Mouse (Mus musculus): ENCODE data around the gene Snai3. TPM values are rescaled to one million over a fixed set of nuclear protein-coding genes. Genes with fewer than 3 reads are reported as not detected.
A peak's percentile ranks its signal among the peaks of the same experiment; 100 is the strongest.

The Snai3 gene
- total and polyA plus RNA-seq, 3 experiments = 0.06 TPM; not detected in 2

DNA sequence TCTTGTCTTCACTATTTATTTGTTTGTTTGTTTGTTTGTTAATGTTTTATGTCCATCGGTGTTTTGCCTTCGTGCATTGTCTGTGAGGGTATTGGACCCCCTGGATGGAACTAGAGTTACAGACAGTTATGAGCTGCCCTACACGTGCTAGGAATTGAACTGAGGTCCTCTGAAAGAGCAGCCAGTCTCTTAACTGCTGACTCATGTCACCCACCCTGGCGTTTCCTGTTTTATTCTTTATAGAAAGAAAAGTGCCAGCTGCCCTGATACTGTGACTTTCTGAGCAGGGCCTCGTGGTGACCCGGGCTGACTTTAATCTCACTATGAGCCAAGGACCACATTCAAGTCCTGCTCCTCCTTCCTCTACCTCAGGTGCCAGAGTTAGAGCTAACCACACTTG, 45.0 kb downstream of the Snai3 start:
- Histone ChIP-seq H3K27ac (ENCODE audit: control insufficient read depth, low read depth, low read length) (peak overlapping the region; percentile 50), H3K9ac (ENCODE audit: control insufficient read depth, low read depth, low read length, poor library complexity, severe bottlenecking) (no peak overlapping the region; the same call in 1 of the 2 replicates), H3K79me2 (ENCODE audit: control insufficient read depth, insufficient read depth, low read length, poor library complexity) (no peaks in the 10 kb centered on the region), H3K27me3 (ENCODE audit: control insufficient read depth in 1 of 2, insufficient read depth in 2 of 2, low read length in 2 of 2) (no peaks in the 10 kb centered on the region), H3K9me3 (replicated peaks; ENCODE audit: insufficient read depth, low read length) (no peaks in the 10 kb centered on the region), H3K4me3 (ENCODE audit: control insufficient read depth in 1 of 2, insufficient read depth in 1 of 2, low read depth in 2 of 2, low read length in 2 of 2) (no peak overlapping the region), H3K36me3 (ENCODE audit: control insufficient read depth in 1 of 2, insufficient read depth in 2 of 2, low read length in 2 of 2) (peaks cover 14 to 15% of the 10 kb centered on the region in 2 experiments), H3K4me1 (ENCODE audit: control insufficient read depth in 1 of 2, insufficient read depth in 2 of 2, low read length in 2 of 2) (peaks cover 8 to 13% of the 10 kb centered on the region in 2 experiments)
- DNase-seq (ENCODE audit: low read depth, low spot score) = peak; percentile 72
- TF ChIP-seq HCFC1 (IDR thresholded peaks at IDR 0.05; ENCODE audit: low read depth, low read length) (no peak), ZMIZ1 (IDR thresholded peaks at IDR 0.05; ENCODE audit: low read depth, low read length) (no peak), POLR2A (IDR thresholded peaks at IDR 0.05; ENCODE audit: control insufficient read depth in 1 of 2, insufficient read depth in 1 of 2, low read depth in 1 of 2, low read length in 2 of 2, poor library complexity in 1 of 2) (0 out of 4 replicates have a peak, but pooled peaks of 1 of the 2 experiments have one; percentile 22), CTCF (IDR thresholded peaks at IDR 0.05 in 2 of 3, conservative IDR thresholded peaks at IDR 0.05 in 1 of 3; ENCODE audit: control insufficient read depth in 1 of 3, insufficient read depth in 1 of 3, low read depth in 2 of 3, low read length in 3 of 3, poor library complexity in 1 of 3, severe bottlenecking in 1 of 3) (no peak), EP300 (IDR thresholded peaks at IDR 0.05; ENCODE audit: low read depth in 1 of 2, low read length in 2 of 2) (peak; percentile 58 to 59; a peak in 3 of 4 replicates), CHD1 (IDR thresholded peaks at IDR 0.05; ENCODE audit: low read depth, low read length) (no peak), TBP (IDR thresholded peaks at IDR 0.05; ENCODE audit: low read depth, low read length) (0 out of 2 replicates have a peak, but pooled peaks have one; percentile 13), MXI1 (IDR thresholded peaks at IDR 0.05; ENCODE audit: low read depth, low read length) (peak; percentile 85), E2F4 (IDR thresholded peaks at IDR 0.05; ENCODE audit: borderline replicate concordance, low read depth, low read length) (no peak), GABPA (IDR thresholded peaks at IDR 0.05; ENCODE audit: low read depth, low read length) (peak; percentile 65; the same call in 1 of the 2 replicates), RCOR1 (IDR thresholded peaks at IDR 0.05; ENCODE audit: low read depth, low read length) (no peak), POLR2AphosphoS2 (IDR thresholded peaks at IDR 0.05; ENCODE audit: low read length) (no peak), USF1 (IDR thresholded peaks at IDR 0.05; ENCODE audit: low read depth, low read length) (no peak), RAD21 (IDR thresholded peaks at IDR 0.05; ENCODE audit: low read depth, low read length) (no peak), MAX (IDR thresholded peaks at IDR 0.05; ENCODE audit: low read length) (peak; percentile 81), TCF12 (IDR thresholded peaks at IDR 0.05; ENCODE audit: low read depth, low read length) (0 out of 2 replicates have a peak, but pooled peaks have one; percentile 9), BHLHE40 (IDR thresholded peaks at IDR 0.05; ENCODE audit: borderline replicate concordance, low read depth, low read length) (peak; percentile 61; the same call in 1 of the 2 replicates), MAZ (IDR thresholded peaks at IDR 0.05; ENCODE audit: low read depth, low read length) (no peak), GATA1 (IDR thresholded peaks at IDR 0.05; ENCODE audit: low read depth, low read length) (no peak), JUND (IDR thresholded peaks at IDR 0.05; ENCODE audit: low read depth, low read length) (no peak), USF2 (IDR thresholded peaks at IDR 0.05; ENCODE audit: borderline replicate concordance in 1 of 2, insufficient read depth in 1 of 2, low read depth in 1 of 2, low read length in 2 of 2) (no peak), SIN3A (IDR thresholded peaks at IDR 0.05; ENCODE audit: low read length) (peak; percentile 69), ETS1 (IDR thresholded peaks at IDR 0.05; ENCODE audit: low read depth, low read length) (peak; percentile 82), MEF2A (IDR thresholded peaks at IDR 0.05; ENCODE audit: extremely low read depth, insufficient replicate concordance, low read depth, low read length, poor library complexity, severe bottlenecking) (no peak), MYC (IDR thresholded peaks at IDR 0.05; ENCODE audit: low read depth, low read length) (peak; percentile 85), ZNF384 (IDR thresholded peaks at IDR 0.05; ENCODE audit: low read depth, low read length) (no peak), MAFK (IDR thresholded peaks at IDR 0.05; ENCODE audit: borderline replicate concordance, low read depth, low read length) (peak; percentile 78; the same call in 1 of the 2 replicates)

Measured in MEL (cell line).